19 mouse cellular contexts compared by ENCODE assay signal in genomic region chr4:92921386-92922040, GRCm38 (mm10).
"Had no signal": no experiment of that assay in that cellular context is flagged by ENCODE, and none has a peak within 500 bp of the region (broad histone marks: within the 10 kb centered on the region; RNA-seq: fewer than 3 reads in every experiment).

No protein-coding gene starts in this region.

- H3K4me1 ChIP-seq: kidney, embryonic 15.5 days; liver, embryonic 12.5 days; liver, embryonic 15.5 days; lung, embryonic 15.5 days; megakaryocyte, embryonic 14.5 days; midbrain, embryonic 10.5 days; midbrain, embryonic 13.5 days; stomach, embryonic 15.5 days had no signal

- H3K4me2 ChIP-seq: kidney, embryonic 15.5 days; liver, embryonic 12.5 days; liver, embryonic 15.5 days; lung, embryonic 15.5 days; midbrain, embryonic 13.5 days; stomach, embryonic 15.5 days had no signal

- H3K36me3 ChIP-seq: kidney, embryonic 15.5 days; liver, embryonic 12.5 days; liver, embryonic 15.5 days; lung, embryonic 15.5 days; midbrain, embryonic 10.5 days; midbrain, embryonic 13.5 days; stomach, embryonic 15.5 days had no signal

- H3K27me3 ChIP-seq: kidney, embryonic 15.5 days; liver, embryonic 12.5 days; liver, embryonic 15.5 days; lung, embryonic 15.5 days; megakaryocyte, embryonic 14.5 days; midbrain, embryonic 13.5 days; stomach, embryonic 15.5 days had no signal

- ATAC-seq: liver, embryonic 12.5 days; midbrain, embryonic 13.5 days had no signal

- H3K9me3 ChIP-seq: kidney, embryonic 15.5 days; liver, embryonic 12.5 days; liver, embryonic 15.5 days; lung, embryonic 15.5 days; megakaryocyte, embryonic 14.5 days; midbrain, embryonic 10.5 days; midbrain, embryonic 13.5 days; stomach, embryonic 15.5 days had no signal

- H3K9ac ChIP-seq: kidney, embryonic 15.5 days; liver, embryonic 12.5 days; liver, embryonic 15.5 days; lung, embryonic 15.5 days; midbrain, embryonic 13.5 days; stomach, embryonic 15.5 days had no signal

- H3K4me3 ChIP-seq: kidney, embryonic 15.5 days; liver, embryonic 12.5 days; liver, embryonic 15.5 days; lung, embryonic 15.5 days; megakaryocyte, embryonic 14.5 days; midbrain, embryonic 10.5 days; midbrain, embryonic 13.5 days; stomach, embryonic 15.5 days had no signal

- DNase-seq: kidney, adult 11 months; kidney, adult 8-10 months; kidney, postnatal 14 days; kidney, postnatal 4 days; layer of hippocampus, adult 9-11 months; lung, adult 18-20 months; lung, postnatal 10 days; lung, postnatal 36 days; right cerebral cortex, postnatal 14 days; right cerebral cortex, postnatal 4 days; thymus, postnatal 25 days had no signal

- H3K27ac ChIP-seq: kidney, embryonic 15.5 days; liver, embryonic 12.5 days; liver, embryonic 15.5 days; lung, embryonic 15.5 days; midbrain, embryonic 10.5 days; midbrain, embryonic 13.5 days; stomach, embryonic 15.5 days had no signal
